Mouse (Mus musculus) hindbrain, embryonic 10.5 days (tissue): ENCODE results near the gene Slc44a5. TPM values are rescaled to one million over a fixed set of nuclear protein-coding genes. Genes with fewer than 3 reads are reported as not detected.

Experiments used
- DNase-seq: peaks from one replicate; pipeline ENCODE4 v3.0.0-alpha.2; 2017; ENCODE audit warnings: low spot score
- H3K27ac ChIP-seq: fragments of 300-500 bp; sonication (generic); 2 replicates; pipeline ENCODE4 v1.5.1; 2016; ENCODE audit warnings: mild to moderate bottlenecking, moderate library complexity
- H3K27me3 ChIP-seq: fragments of 300-500 bp; sonication (generic); 2 replicates; pipeline ENCODE4 v1.6.1; 2016; ENCODE audit warnings: mild to moderate bottlenecking; ENCODE audit not compliant: poor library complexity, insufficient read depth, severe bottlenecking
- H3K36me3 ChIP-seq: fragments of 300-500 bp; sonication (generic); 2 replicates; pipeline ENCODE4 v1.6.1; 2016; ENCODE audit warnings: mild to moderate bottlenecking, moderate library complexity
- H3K4me1 ChIP-seq: fragments of 300-500 bp; sonication (generic); replicated peaks from 2 replicates; pipeline ENCODE4 v1.6.1; 2016; ENCODE audit warnings: mild to moderate bottlenecking
- H3K4me3 ChIP-seq: fragments of 300-500 bp; sonication (generic); 2 replicates; pipeline ENCODE4 v1.5.1; 2016; ENCODE audit warnings: mild to moderate bottlenecking, moderate library complexity
- H3K9me3 ChIP-seq: fragments of 300-500 bp; sonication (generic); 2 replicates; pipeline ENCODE4 v1.6.1; 2016; ENCODE audit warnings: mild to moderate bottlenecking, moderate library complexity
- WGBS: fragments of 180-500 bp; shearing (Covaris S2); methylation state at CpG from one replicate; pipeline ENCODE4 v1.1.7; 2016; 5-methylcytosine and 5-hydroxymethylcytosine counted together
- polyA plus RNA-seq: library from polyadenylated mRNA; unstranded; fragments of >200 nt; fragmentation: Nextera tagmentation; extraction: Ambion mirVana; gene quantifications from 2 replicates; pipeline ENCODE4 v1.2.1, GENCODE M21; 2016

The Slc44a5 gene
- polyA plus RNA-seq, 1 experiment from 2014 or later, result 4.5 TPM

DNA sequence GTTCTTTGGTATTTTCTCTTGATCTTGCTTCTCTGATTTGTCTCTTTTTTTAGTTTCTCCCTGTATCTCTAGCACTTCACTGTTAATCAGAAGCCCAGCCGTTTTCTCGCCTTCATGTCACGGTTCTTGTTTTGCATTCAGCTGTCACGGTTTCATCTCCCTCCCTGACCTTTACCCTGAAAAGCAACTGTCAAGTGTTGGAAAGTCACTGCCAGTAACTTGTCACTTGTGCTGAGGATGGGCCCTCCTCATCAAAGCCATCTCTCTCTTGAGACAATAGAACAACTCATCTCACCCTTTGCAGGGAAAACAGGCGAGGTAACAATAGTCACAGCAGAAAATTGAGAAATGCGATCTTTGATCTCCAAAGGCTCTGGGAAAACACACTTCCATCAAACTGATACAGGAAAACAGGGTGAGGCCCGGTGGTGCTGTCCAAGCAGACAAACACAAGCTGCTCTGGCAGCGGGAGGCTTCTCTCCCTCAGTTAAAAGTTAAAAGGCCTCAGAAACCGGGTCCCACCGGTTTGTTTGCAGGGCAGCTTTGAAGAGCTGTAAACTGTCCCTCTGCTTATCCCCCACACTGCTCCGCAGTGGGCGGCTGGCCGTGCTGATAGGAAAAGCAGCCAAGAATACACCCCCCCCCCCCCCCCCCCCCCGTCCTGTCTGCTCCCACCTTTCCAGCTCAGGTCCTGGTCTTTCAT is 219.2 kb downstream of the Slc44a5 start:
- Histone ChIP-seq H3K4me1 (peaks cover 50% of the 10 kb centered on the region), H3K4me3 (peak overlapping the region; percentile 23; the same call in 1 of the 2 replicates), H3K9me3 (no peaks in the 10 kb centered on the region), H3K27me3 (no peaks in the 10 kb centered on the region; the same call in none of the 2 replicates), H3K27ac (peak overlapping the region; percentile 83), H3K36me3 (no peaks in the 10 kb centered on the region)
- 2% methylated on average over 14 of the region's 14 CpGs for WGBS
- DNase-seq, result peak; percentile 60

DNA sequence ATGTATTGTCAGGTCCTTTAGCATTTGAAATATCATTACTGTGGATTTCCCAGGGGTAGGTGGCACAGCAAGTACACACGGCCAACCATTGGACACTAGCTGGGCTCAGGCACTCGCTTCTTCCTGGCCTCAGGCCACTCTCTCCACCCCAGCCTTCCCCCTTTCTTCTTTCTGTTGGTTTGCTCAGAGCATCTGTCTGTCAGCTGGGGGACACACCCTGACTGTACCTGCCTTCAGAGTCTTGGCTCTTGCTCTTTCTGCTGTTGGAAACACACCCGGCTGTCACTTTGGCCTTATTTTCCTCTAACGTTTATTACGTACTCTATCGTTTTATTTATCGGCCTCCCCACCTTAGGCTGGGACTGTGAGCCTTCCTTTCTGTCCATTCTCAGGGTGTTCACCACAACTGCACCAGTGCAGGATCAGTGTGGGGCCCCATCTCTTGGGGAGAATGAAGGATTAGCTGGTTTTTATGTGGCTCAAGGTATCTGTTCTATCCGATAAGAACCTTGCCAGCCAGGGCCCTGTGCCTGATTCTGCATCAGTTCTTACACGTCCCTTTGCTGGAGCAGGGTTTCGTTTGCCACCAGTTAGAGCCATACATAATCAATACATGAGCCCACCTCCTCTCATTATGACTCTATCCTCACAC is 220.1 kb downstream of the Slc44a5 start:
- Histone ChIP-seq H3K36me3 (no peaks in the 10 kb centered on the region), H3K27ac (peak overlapping the region; percentile 83), H3K4me3 (peak overlapping the region; percentile 23), H3K9me3 (no peaks in the 10 kb centered on the region), H3K27me3 (no peaks in the 10 kb centered on the region; the same call in none of the 2 replicates), H3K4me1 (peaks cover 50% of the 10 kb centered on the region)
- DNase-seq, result no peak
- WGBS, result 51% methylated on average over 10 of the region's 10 CpGs

DNA sequence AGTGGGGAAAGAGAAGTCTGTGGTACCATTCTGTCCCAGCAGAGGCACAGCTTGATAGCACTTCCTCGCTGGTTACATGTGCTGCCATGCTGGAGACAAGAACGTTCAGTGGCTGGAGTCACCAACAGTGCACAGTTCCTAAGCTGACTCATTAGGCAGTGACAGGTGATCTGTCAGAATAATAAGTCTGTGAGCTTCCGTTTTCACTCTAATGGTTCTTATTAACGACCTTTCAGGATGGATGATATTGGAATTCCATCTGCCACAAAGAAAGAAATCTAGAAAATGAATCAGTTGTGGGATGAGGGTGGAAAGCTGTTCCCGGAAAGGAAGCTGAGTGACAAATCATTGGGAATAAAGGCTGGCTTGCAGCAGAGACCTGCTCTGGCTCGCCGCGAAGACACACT is 227.2 kb downstream of the Slc44a5 start:
- WGBS, result 78% methylated on average over 8 of the region's 8 CpGs
- no peaks in the 10 kb centered on the region for H3K9me3 ChIP-seq
- no peak for DNase-seq

DNA sequence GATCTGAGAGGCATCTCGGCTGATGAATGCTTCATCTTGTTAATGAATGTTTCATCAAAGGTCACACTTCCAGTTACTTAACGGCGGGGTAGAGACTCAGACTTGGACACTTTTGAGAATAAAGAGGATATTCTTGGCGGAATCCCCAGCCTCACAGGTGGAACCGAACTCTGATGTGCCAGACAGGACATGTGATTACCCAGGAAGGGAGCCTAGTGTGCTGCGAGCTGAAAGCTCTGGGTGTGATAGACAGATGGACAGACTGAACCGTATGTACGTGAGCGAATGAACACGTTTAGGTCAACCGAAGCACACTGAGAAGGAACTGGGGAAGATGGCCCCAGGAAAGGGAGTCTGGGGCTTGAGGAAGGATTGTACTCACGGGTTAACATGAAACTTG is 228.6 kb downstream of the Slc44a5 start:
- H3K36me3 ChIP-seq, result no peaks in the 10 kb centered on the region
- 92% methylated on average over 12 of the region's 12 CpGs for WGBS
- DNase-seq, result no peak
- H3K4me3 ChIP-seq, result no peak overlapping the region
- no peak overlapping the region for H3K27ac ChIP-seq
- H3K4me1 ChIP-seq, result no peaks in the 10 kb centered on the region
- H3K27me3 ChIP-seq, result no peaks in the 10 kb centered on the region
- H3K9me3 ChIP-seq, result no peaks in the 10 kb centered on the region

More for the DNA sequence above, 227.2 kb downstream of the Slc44a5 start:
- no peak overlapping the region for H3K27ac ChIP-seq
- no peaks in the 10 kb centered on the region for H3K36me3 ChIP-seq
- H3K4me3 ChIP-seq, result no peak overlapping the region
- no peaks in the 10 kb centered on the region; the same call in 1 of the 2 replicates for H3K27me3 ChIP-seq
- H3K4me1 ChIP-seq, result peaks cover under 1% of the 10 kb centered on the region; the same call in 1 of the 2 replicates

DNA sequence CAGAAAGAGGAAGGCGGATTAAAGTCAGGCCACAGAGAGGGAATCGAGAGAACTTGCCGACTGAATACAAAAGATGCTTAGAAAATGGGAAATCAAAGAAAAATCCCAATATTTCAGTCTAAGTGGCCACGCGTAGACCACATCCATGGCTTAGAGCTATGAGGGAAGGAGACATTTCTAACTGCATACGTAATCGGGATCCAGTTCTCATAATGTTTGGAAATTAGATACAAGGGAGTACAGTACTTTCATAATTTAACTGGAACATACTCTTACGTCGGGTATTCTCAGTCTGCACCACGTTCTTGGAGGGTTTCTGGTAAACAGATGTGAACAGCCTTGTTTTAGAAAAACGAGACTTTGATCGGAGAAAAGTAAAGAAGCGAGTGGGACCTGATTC is 229.1 kb downstream of the Slc44a5 start:
- Histone ChIP-seq H3K36me3 (no peaks in the 10 kb centered on the region), H3K27me3 (no peaks in the 10 kb centered on the region), H3K4me1 (no peaks in the 10 kb centered on the region), H3K27ac (no peak overlapping the region), H3K9me3 (no peaks in the 10 kb centered on the region), H3K4me3 (no peak overlapping the region)
- no peak for DNase-seq
- WGBS, result 91% methylated on average over 13 of the region's 13 CpGs

DNA sequence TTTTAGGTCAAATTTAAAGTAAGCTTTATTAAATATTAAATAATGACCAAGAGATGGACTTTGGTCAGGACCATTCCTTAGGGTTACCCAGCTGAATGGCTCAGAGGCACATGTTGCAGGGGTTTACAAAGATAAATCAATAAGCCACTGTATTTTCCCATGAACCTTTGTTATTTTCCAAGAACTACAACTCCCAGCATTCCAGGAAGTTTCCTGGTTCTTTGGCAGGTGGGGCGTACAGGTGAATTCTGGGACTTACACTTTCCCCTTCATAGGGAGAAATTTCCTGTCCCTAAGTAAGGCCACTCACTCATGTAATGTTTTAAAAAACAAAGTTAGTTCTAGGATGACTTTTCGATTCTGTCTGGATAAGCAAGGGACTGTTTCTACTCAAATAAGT is 235.2 kb downstream of the Slc44a5 start:
- Histone ChIP-seq H3K4me1 (peaks cover 23% of the 10 kb centered on the region), H3K27ac (no peak overlapping the region), H3K27me3 (no peaks in the 10 kb centered on the region), H3K4me3 (no peak overlapping the region), H3K9me3 (no peaks in the 10 kb centered on the region), H3K36me3 (no peaks in the 10 kb centered on the region)
- WGBS, result 87% methylated on average over 2 of the region's 2 CpGs
- no peak for DNase-seq

DNA sequence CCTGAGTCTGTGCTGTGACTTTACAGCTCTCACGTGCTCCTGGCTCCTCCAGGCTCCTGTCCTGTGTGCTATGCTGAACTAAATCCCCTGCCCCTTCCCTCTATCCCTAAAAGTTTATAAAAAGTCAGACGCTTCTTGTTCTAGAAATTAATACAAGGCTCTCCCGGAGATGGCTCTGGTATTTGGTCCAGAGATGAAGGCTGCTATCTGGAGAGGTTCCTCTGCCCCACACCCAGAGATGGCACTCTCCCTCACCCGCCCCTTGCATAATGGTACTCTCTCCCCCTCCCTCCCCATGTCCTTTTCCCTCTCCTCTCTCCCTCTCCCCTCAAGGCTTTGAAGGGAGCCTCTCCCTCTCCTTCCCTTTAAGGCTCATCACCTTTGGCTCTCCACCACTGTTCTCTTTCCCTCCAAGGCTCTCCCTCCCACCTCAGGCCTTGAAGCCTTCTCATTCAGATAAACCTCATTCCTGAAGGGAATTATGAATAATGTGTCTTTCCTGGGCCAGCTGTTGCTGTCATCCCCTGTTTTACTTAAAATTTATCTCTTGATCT is 236.0 kb downstream of the Slc44a5 start:
- Histone ChIP-seq H3K27ac (peak overlapping the region; percentile 40; the same call in 1 of the 2 replicates), H3K4me1 (peaks cover 23% of the 10 kb centered on the region), H3K27me3 (no peaks in the 10 kb centered on the region), H3K36me3 (no peaks in the 10 kb centered on the region), H3K9me3 (no peaks in the 10 kb centered on the region), H3K4me3 (no peak overlapping the region)
- WGBS, result 34% methylated on average over 4 of the region's 4 CpGs
- no peak for DNase-seq

DNA sequence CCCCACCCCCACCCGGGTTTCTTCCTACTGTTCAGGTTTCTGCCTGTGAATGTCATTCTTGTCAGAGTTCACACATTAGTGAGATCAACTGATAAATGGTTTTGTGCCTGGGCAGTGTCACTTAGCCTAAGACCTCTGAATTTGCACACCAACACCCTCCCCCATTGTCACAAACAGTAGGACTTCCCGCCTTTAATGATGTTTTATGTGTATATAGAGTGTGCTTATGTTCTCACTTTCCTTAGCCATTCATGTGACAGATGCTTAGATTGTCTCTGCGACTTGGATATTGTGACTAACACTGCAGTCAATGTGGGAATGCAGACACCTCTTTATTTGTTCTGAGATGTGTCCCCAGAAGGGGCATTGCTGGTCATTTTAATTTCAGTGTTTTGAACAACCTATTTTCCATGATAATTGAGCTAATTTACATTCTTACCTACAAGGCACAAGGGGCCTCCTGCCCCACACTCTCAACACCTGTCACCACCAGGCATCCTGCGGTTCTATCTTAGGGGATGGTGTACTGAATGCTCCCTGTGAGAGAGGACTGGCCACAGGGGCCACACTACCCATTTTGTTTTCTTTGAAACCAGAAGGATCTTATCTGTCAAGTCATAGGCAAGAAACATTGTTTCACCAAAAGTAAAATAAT is 236.7 kb downstream of the Slc44a5 start:
- Histone ChIP-seq H3K27ac (peak overlapping the region; percentile 40; the same call in 1 of the 2 replicates), H3K4me3 (no peak overlapping the region), H3K4me1 (peaks cover 23% of the 10 kb centered on the region), H3K27me3 (no peaks in the 10 kb centered on the region), H3K9me3 (no peaks in the 10 kb centered on the region), H3K36me3 (no peaks in the 10 kb centered on the region)
- no peak for DNase-seq
- 12% methylated on average over 4 of the region's 4 CpGs for WGBS

DNA sequence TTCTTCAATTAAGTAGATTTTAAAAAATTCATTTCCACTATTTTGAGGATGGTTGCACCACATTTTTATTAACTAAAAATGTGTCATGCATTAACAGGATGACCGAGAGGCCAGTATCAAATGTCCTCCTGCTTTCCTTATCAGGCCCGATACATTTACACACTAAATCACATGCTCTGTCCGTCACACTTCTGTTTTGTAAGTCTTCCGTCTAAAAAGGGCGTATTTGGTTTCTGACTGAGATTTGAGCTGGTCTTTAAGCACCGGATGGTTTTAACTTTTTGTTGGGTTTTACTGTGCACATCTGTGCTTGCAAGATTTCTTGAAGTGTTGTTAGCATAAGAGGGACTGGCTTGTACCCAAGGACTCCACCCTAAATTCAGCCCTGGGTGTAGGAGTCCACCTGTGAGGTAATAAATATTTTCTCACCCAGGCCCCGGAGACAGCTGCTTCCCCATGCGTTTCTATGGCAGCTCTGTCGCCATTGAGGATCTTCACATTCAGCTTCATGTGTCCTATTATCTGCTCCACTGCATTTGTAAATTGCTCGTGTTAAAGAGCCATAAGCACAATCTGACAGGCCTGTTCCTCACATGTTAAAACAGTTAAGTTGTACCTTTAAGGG is 237.3 kb downstream of the Slc44a5 start:
- no peaks in the 10 kb centered on the region for H3K27me3 ChIP-seq
- H3K27ac ChIP-seq, result no peak overlapping the region
- no peaks in the 10 kb centered on the region for H3K36me3 ChIP-seq
- 59% methylated on average over 10 of the region's 10 CpGs for WGBS
- H3K4me3 ChIP-seq, result no peak overlapping the region
- peaks cover 23% of the 10 kb centered on the region for H3K4me1 ChIP-seq
- no peaks in the 10 kb centered on the region for H3K9me3 ChIP-seq
- DNase-seq, result no peak

DNA sequence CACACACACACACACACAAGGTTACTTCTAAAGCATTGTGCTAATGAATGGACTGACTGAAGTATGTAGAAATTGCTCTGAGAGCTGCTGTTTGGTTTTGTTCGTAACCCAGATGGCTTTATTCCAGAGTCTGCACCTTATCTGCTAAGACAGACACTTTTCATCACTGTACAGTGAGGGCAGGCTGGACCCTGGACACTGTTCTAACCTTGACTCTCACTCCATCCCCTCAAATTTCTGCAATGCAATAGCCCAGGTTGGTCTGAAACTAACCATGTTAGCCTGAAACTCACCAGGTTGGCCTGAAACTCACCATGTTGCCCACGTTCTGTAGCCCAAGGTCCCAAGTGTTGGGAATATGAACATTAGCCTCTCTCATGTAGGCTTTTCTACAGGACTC is 239.3 kb downstream of the Slc44a5 start:
- 83% methylated on average over 2 of the region's 2 CpGs for WGBS
- DNase-seq, result no peak

DNA sequence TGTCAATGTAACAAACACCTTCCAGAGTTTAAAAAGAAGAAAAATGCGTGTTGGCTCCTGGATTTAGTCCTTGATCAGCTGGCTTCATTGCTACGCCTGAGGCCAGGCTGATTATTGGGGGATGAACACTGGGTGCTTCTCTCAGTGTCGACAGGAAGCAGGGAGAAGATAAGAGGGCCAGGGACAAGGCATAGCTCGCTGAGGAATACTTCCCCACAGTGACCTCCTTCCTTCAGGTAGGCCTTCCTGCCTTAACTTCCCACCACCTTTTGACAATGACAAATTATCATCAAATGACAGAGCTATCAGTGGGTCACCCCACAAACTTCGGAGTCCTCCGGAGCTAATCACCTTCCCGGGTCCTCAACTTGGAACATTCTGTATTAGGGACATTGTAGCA is 242.1 kb downstream of the Slc44a5 start:
- H3K27me3 ChIP-seq, result no peaks in the 10 kb centered on the region
- no peaks in the 10 kb centered on the region for H3K9me3 ChIP-seq
- WGBS, result 77% methylated on average over 7 of the region's 7 CpGs
- no peak for DNase-seq
- no peak overlapping the region for H3K4me3 ChIP-seq
- no peak overlapping the region for H3K27ac ChIP-seq
- peaks cover 8% of the 10 kb centered on the region for H3K4me1 ChIP-seq
- no peaks in the 10 kb centered on the region for H3K36me3 ChIP-seq

More for the DNA sequence above, 239.3 kb downstream of the Slc44a5 start:
- Histone ChIP-seq H3K36me3 (no peaks in the 10 kb centered on the region), H3K9me3 (no peaks in the 10 kb centered on the region), H3K4me1 (peaks cover 23% of the 10 kb centered on the region), H3K4me3 (no peak overlapping the region), H3K27ac (no peak overlapping the region), H3K27me3 (no peaks in the 10 kb centered on the region)

DNA sequence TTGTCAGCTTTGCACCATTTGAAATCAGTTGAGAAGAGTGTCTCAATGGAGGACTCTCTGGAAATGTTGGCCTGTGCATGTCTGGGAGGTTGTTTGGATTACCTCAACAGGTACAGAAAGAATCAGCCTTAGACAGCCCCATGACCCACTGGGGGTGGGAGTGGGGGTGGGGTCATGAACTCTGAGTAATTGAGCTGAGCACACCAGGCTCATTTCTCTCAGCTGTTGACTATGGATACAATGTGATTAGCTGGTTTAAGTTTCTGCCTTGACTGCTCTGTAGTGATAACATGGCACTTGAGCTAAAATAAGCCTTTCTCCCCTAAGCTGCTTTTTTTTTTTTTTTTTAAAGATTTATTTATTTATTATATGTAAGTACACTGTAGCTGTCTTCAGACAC is 242.5 kb downstream of the Slc44a5 start:
- no peaks in the 10 kb centered on the region for H3K36me3 ChIP-seq
- peaks cover 3% of the 10 kb centered on the region; the same call in 1 of the 2 replicates for H3K4me1 ChIP-seq
- DNase-seq, result no peak

More for the DNA sequence above, 242.5 kb downstream of the Slc44a5 start:
- H3K9me3 ChIP-seq, result no peaks in the 10 kb centered on the region
- H3K27me3 ChIP-seq, result no peaks in the 10 kb centered on the region
- no peak overlapping the region for H3K27ac ChIP-seq
- H3K4me3 ChIP-seq, result no peak overlapping the region
